Mouse (Mus musculus): Measurements from ENCODE around the gene Otud7b. TPM values are rescaled to one million over a fixed set of nuclear protein-coding genes. Genes with fewer than 3 reads are reported as not detected.
A peak's percentile ranks its signal among the peaks of the same experiment; 100 is the strongest.

Gene Otud7b
- polyA plus RNA-seq, 1 experiment, result 12.5 TPM

GRCm38 (mm10) chr3:96151836-96152235 is 47.5 kb downstream of the Otud7b start:
- peaks cover 63% of the 10 kb centered on the region for H3K36me3 ChIP-seq (ENCODE audit: control insufficient read depth, insufficient read depth)
- TF ChIP-seq CTCF (IDR thresholded peaks at IDR 0.05; ENCODE audit: control insufficient read depth, insufficient read depth, insufficient read length) (no peak), MYOG (IDR thresholded peaks at IDR 0.05; ENCODE audit: control insufficient read depth, extremely low read depth, insufficient read length) (no peak), MAX (IDR thresholded peaks at IDR 0.05) (no peak), MYOD1 (IDR thresholded peaks at IDR 0.05; ENCODE audit: control insufficient read depth, insufficient read length, low read depth) (no peak), CEBPB (IDR thresholded peaks at IDR 0.05; ENCODE audit: low read depth) (no peak), FOSL1 (IDR thresholded peaks at IDR 0.05; ENCODE audit: insufficient read depth, low read length, poor library complexity, severe bottlenecking) (no peak), USF1 (IDR thresholded peaks at IDR 0.05; ENCODE audit: low read depth) (no peak)
- no peak overlapping the region for H3K4me3 ChIP-seq (ENCODE audit: insufficient read depth, poor library complexity, severe bottlenecking)
- no peaks in the 10 kb centered on the region for H3K27me3 ChIP-seq (ENCODE audit: control insufficient read depth, insufficient read depth, insufficient read length)
- H3K79me2 ChIP-seq (ENCODE audit: control insufficient read depth, insufficient read depth), result no peaks in the 10 kb centered on the region
- H3K79me3 ChIP-seq (ENCODE audit: low read depth), result no peaks in the 10 kb centered on the region
- H3ac ChIP-seq (ENCODE audit: control insufficient read depth, insufficient read length, low read depth), result no peak overlapping the region

- Histone ChIP-seq H3K79me2 (ENCODE audit: control insufficient read depth, insufficient read depth) (no peaks in the 10 kb centered on the region), H3K4me3 (ENCODE audit: insufficient read depth, poor library complexity, severe bottlenecking) (no peak overlapping the region), H3K79me3 (ENCODE audit: low read depth) (no peaks in the 10 kb centered on the region), H3K36me3 (ENCODE audit: control insufficient read depth, insufficient read depth) (peaks cover 69% of the 10 kb centered on the region), H3ac (ENCODE audit: control insufficient read depth, insufficient read length, low read depth) (no peak overlapping the region), H3K27me3 (ENCODE audit: control insufficient read depth, insufficient read depth, insufficient read length) (no peaks in the 10 kb centered on the region)
- TF ChIP-seq MAX (IDR thresholded peaks at IDR 0.05) (no peak), MYOG (IDR thresholded peaks at IDR 0.05; ENCODE audit: control insufficient read depth, extremely low read depth, insufficient read length) (no peak), USF1 (IDR thresholded peaks at IDR 0.05; ENCODE audit: low read depth) (no peak), CTCF (IDR thresholded peaks at IDR 0.05; ENCODE audit: control insufficient read depth, insufficient read depth, insufficient read length) (no peak), CEBPB (IDR thresholded peaks at IDR 0.05; ENCODE audit: low read depth) (no peak), MYOD1 (IDR thresholded peaks at IDR 0.05; ENCODE audit: control insufficient read depth, insufficient read length, low read depth) (no peak), FOSL1 (IDR thresholded peaks at IDR 0.05; ENCODE audit: insufficient read depth, low read length, poor library complexity, severe bottlenecking) (no peak)
These were observed 48.3 kb downstream of the Otud7b start for GRCm38 (mm10) chr3:96152611-96153010.

- H3ac ChIP-seq (ENCODE audit: control insufficient read depth, insufficient read length, low read depth), result no peak overlapping the region
- no peak for TF ChIP-seq CEBPB (IDR thresholded peaks at IDR 0.05; ENCODE audit: low read depth)
- TF ChIP-seq USF1 (IDR thresholded peaks at IDR 0.05; ENCODE audit: low read depth), result no peak
- no peak for TF ChIP-seq FOSL1 (IDR thresholded peaks at IDR 0.05; ENCODE audit: insufficient read depth, low read length, poor library complexity, severe bottlenecking)
- no peak for TF ChIP-seq CTCF (IDR thresholded peaks at IDR 0.05; ENCODE audit: control insufficient read depth, insufficient read depth, insufficient read length)
- no peak for TF ChIP-seq MYOD1 (IDR thresholded peaks at IDR 0.05; ENCODE audit: control insufficient read depth, insufficient read length, low read depth)
- TF ChIP-seq MYOG (IDR thresholded peaks at IDR 0.05; ENCODE audit: control insufficient read depth, extremely low read depth, insufficient read length), result no peak
- no peak for TF ChIP-seq MAX (IDR thresholded peaks at IDR 0.05)
- no peaks in the 10 kb centered on the region for H3K27me3 ChIP-seq (ENCODE audit: control insufficient read depth, insufficient read depth, insufficient read length)
- H3K4me3 ChIP-seq (ENCODE audit: insufficient read depth, poor library complexity, severe bottlenecking), result no peak overlapping the region
- H3K79me3 ChIP-seq (ENCODE audit: low read depth), result no peaks in the 10 kb centered on the region
- peaks cover 59% of the 10 kb centered on the region for H3K36me3 ChIP-seq (ENCODE audit: control insufficient read depth, insufficient read depth)
- H3K79me2 ChIP-seq (ENCODE audit: control insufficient read depth, insufficient read depth), result no peaks in the 10 kb centered on the region
These were observed 51.2 kb downstream of the Otud7b start for GRCm38 (mm10) chr3:96155501-96155900.

- H3ac ChIP-seq (ENCODE audit: control insufficient read depth, insufficient read length, low read depth), result peak overlapping the region; percentile 54
- no peak overlapping the region for H3K4me3 ChIP-seq (ENCODE audit: insufficient read depth, poor library complexity, severe bottlenecking)
These were observed 55.5 kb downstream of the Otud7b start for GRCm38 (mm10) chr3:96159820-96160219.

GRCm38 (mm10) chr3:96160222-96160802 is 56.0 kb downstream of the Otud7b start:
- TF ChIP-seq CEBPB (IDR thresholded peaks at IDR 0.05; ENCODE audit: low read depth) (no peak), CTCF (IDR thresholded peaks at IDR 0.05; ENCODE audit: control insufficient read depth, insufficient read depth, insufficient read length) (no peak), USF1 (IDR thresholded peaks at IDR 0.05; ENCODE audit: low read depth) (no peak), MYOD1 (IDR thresholded peaks at IDR 0.05; ENCODE audit: control insufficient read depth, insufficient read length, low read depth) (no peak), MYOG (IDR thresholded peaks at IDR 0.05; ENCODE audit: control insufficient read depth, extremely low read depth, insufficient read length) (no peak), FOSL1 (IDR thresholded peaks at IDR 0.05; ENCODE audit: insufficient read depth, low read length, poor library complexity, severe bottlenecking) (peak; percentile 80), MAX (IDR thresholded peaks at IDR 0.05) (no peak)
- H3ac ChIP-seq (ENCODE audit: control insufficient read depth, insufficient read length, low read depth), result peak overlapping the region; percentile 55
- H3K79me3 ChIP-seq (ENCODE audit: low read depth), result no peaks in the 10 kb centered on the region
- H3K36me3 ChIP-seq (ENCODE audit: control insufficient read depth, insufficient read depth), result peaks cover 14% of the 10 kb centered on the region
- no peaks in the 10 kb centered on the region for H3K79me2 ChIP-seq (ENCODE audit: control insufficient read depth, insufficient read depth)
- H3K27me3 ChIP-seq (ENCODE audit: control insufficient read depth, insufficient read depth, insufficient read length), result no peaks in the 10 kb centered on the region
- H3K4me3 ChIP-seq (ENCODE audit: insufficient read depth, poor library complexity, severe bottlenecking), result peak overlapping the region; percentile 11

More at GRCm38 (mm10) chr3:96159820-96160219, 55.5 kb downstream of the Otud7b start:
- TF ChIP-seq MYOD1 (IDR thresholded peaks at IDR 0.05; ENCODE audit: control insufficient read depth, insufficient read length, low read depth) (no peak), USF1 (IDR thresholded peaks at IDR 0.05; ENCODE audit: low read depth) (no peak)
- Histone ChIP-seq H3K27me3 (ENCODE audit: control insufficient read depth, insufficient read depth, insufficient read length) (no peaks in the 10 kb centered on the region), H3K36me3 (ENCODE audit: control insufficient read depth, insufficient read depth) (peaks cover 19% of the 10 kb centered on the region), H3K79me3 (ENCODE audit: low read depth) (no peaks in the 10 kb centered on the region), H3K79me2 (ENCODE audit: control insufficient read depth, insufficient read depth) (no peaks in the 10 kb centered on the region)

Data from C2C12 (cell line).